Mouse (Mus musculus) liver, embryonic 15.5 days (tissue): ENCODE data around the gene Eif4g1. TPM values are rescaled to one million over a fixed set of nuclear protein-coding genes. Genes with fewer than 3 reads are reported as not detected.

Source experiments
- ATAC-seq: fragments of 200-750 bp; cut with Nextera tagmentation; 2 replicates; pipeline ENCODE4 v1.8.0; 2017; ENCODE audit warnings: moderate number of reproducible peaks, mild to moderate bottlenecking, moderate library complexity; ENCODE audit not compliant: insufficient read depth
- H3K27ac ChIP-seq: fragments of 300-500 bp; sonication (generic); replicated peaks from 2 replicates; pipeline ENCODE4 v1.5.1; 2015; ENCODE audit warnings: mild to moderate bottlenecking, inconsistent platforms
- H3K27me3 ChIP-seq: fragments of 300-500 bp; sonication (generic); 2 replicates; pipeline ENCODE4 v1.6.1; 2015; ENCODE audit warnings: mild to moderate bottlenecking, inconsistent platforms
- H3K36me3 ChIP-seq: fragments of 300-500 bp; sonication (generic); replicated peaks from 2 replicates; pipeline ENCODE4 v1.6.1; 2015; ENCODE audit warnings: moderate library complexity, mild to moderate bottlenecking, inconsistent platforms
- H3K4me1 ChIP-seq: fragments of 300-500 bp; sonication (generic); replicated peaks from 2 replicates; pipeline ENCODE4 v1.6.1; 2015; ENCODE audit warnings: inconsistent platforms
- H3K4me2 ChIP-seq: fragments of 300-500 bp; sonication (generic); 2 replicates; pipeline ENCODE4 v1.6.1; 2015; ENCODE audit warnings: moderate library complexity, mild to moderate bottlenecking, inconsistent platforms
- H3K4me3 ChIP-seq: fragments of 300-500 bp; sonication (generic); replicated peaks from 2 replicates; pipeline ENCODE4 v1.5.1; 2015; ENCODE audit warnings: mild to moderate bottlenecking, inconsistent platforms
- H3K9ac ChIP-seq: fragments of 300-500 bp; sonication (generic); 2 replicates; pipeline ENCODE4 v1.6.1; 2015; ENCODE audit warnings: moderate library complexity, mild to moderate bottlenecking, inconsistent platforms
- H3K9me3 ChIP-seq: fragments of 300-500 bp; sonication (generic); replicated peaks from 2 replicates; pipeline ENCODE4 v1.6.1; 2016; ENCODE audit warnings: inconsistent platforms
- WGBS: fragments of 180-500 bp; shearing (Covaris S2); methylation state at CpG from one replicate; pipeline ENCODE4 v1.1.7; 2015; ENCODE audit warnings: mixed read lengths; ENCODE audit not compliant: insufficient replicate concordance; 5-methylcytosine and 5-hydroxymethylcytosine counted together
- polyA plus RNA-seq: library from polyadenylated mRNA; unstranded; fragments of >200 nt; fragmentation: Nextera tagmentation; extraction: Ambion mirVana; gene quantifications from 2 replicates; pipeline ENCODE4 v1.2.1, GENCODE M21; 2015

Eif4g1 gene
- polyA plus RNA-seq, 1 experiment from 2014 or later, result 86.2 TPM

DNA sequence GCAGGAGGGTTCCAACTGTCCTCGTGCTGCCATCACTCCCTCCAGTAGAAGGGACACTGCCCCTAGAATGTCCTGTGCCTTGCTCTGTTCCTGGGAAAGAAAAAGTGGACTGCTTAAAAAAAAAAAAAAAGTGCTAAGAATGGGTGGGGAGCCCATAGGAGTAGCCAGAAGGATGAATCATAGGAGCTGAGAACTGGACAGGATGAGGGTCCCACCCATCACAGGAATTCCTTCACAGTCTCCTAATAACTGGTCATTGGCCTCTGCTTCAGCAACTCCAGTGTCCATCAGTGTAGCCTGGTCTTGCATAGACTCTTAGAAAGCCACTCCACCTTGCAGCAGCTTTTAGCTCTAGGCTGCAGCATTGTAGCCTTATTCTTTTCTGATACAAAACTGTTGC lies 58.3 kb downstream of the Eif4g1 start:
- Histone ChIP-seq H3K27me3 (peaks cover 49% of the 10 kb centered on the region), H3K36me3 (peaks cover 9% of the 10 kb centered on the region; the same call in 1 of the 2 replicates), H3K9ac (no peak overlapping the region), H3K4me1 (peaks cover 10% of the 10 kb centered on the region), H3K9me3 (no peaks in the 10 kb centered on the region), H3K4me3 (no peak overlapping the region), H3K4me2 (no peak overlapping the region), H3K27ac (no peak overlapping the region)
- 23% methylated on average over 1 of the region's 1 CpGs for WGBS
- no peak for ATAC-seq

DNA sequence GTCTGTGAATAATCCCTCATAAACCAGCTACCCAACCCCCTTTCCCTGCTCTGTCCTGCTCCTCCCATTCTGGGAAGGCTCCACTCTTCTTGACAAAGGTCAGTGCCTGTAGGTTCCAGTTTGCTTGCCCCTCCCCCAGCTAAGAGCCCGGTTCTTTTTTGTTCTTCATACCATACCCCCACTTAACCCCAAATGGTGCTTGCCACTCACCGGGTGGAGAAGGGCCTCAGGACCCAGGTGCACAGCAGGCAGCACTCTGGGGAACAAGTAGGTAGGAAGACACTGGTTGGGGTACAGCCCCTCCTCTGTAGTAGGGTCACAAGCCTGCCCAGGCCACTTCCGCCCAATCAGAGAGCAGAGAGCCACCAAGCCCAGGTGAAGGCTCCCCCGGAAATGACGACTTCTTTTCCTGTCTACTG lies 62.2 kb downstream of the Eif4g1 start:
- peak overlapping the region; percentile 56 for H3K27ac ChIP-seq
- H3K36me3 ChIP-seq, result no peaks in the 10 kb centered on the region
- H3K9ac ChIP-seq, result no peak overlapping the region
- H3K4me3 ChIP-seq, result peak overlapping the region; percentile 38
- 25% methylated on average over 5 of the region's 5 CpGs for WGBS
- peaks cover 16% of the 10 kb centered on the region for H3K4me1 ChIP-seq
- peak overlapping the region; percentile 19; the same call in 1 of the 2 replicates for H3K4me2 ChIP-seq
- ATAC-seq, result peak; percentile 85
- no peaks in the 10 kb centered on the region for H3K9me3 ChIP-seq
- peaks cover 85% of the 10 kb centered on the region for H3K27me3 ChIP-seq

DNA sequence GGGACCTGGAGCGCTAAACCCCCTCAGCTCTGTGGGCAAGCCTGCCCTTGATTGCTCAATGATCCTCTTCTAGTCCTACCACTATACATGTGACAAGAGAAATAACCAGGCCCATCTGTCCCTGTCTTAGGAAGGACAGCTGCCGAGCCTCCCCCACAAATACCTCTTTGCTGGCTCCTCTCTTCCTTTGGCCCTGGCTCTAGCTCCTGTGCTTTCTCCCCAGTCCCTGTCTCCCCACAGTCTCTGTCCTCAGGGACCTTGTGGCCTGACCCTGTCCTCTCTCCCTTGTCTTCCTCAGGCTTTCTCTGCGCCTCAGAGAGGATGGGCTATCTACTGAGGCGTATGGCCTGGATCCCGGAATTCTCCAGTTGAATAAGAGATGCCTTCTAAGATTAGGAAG lies 63.6 kb downstream of the Eif4g1 start:
- no peak overlapping the region for H3K9ac ChIP-seq
- no peaks in the 10 kb centered on the region for H3K9me3 ChIP-seq
- H3K27me3 ChIP-seq, result peaks cover 87% of the 10 kb centered on the region
- peaks cover 16% of the 10 kb centered on the region for H3K4me1 ChIP-seq
- 45% methylated on average over 5 of the region's 5 CpGs for whole genome bisulfite sequencing
- H3K4me2 ChIP-seq, result no peak overlapping the region
- no peaks in the 10 kb centered on the region for H3K36me3 ChIP-seq
- no peak overlapping the region for H3K4me3 ChIP-seq
- no peak overlapping the region for H3K27ac ChIP-seq
- ATAC-seq, result no peak

DNA sequence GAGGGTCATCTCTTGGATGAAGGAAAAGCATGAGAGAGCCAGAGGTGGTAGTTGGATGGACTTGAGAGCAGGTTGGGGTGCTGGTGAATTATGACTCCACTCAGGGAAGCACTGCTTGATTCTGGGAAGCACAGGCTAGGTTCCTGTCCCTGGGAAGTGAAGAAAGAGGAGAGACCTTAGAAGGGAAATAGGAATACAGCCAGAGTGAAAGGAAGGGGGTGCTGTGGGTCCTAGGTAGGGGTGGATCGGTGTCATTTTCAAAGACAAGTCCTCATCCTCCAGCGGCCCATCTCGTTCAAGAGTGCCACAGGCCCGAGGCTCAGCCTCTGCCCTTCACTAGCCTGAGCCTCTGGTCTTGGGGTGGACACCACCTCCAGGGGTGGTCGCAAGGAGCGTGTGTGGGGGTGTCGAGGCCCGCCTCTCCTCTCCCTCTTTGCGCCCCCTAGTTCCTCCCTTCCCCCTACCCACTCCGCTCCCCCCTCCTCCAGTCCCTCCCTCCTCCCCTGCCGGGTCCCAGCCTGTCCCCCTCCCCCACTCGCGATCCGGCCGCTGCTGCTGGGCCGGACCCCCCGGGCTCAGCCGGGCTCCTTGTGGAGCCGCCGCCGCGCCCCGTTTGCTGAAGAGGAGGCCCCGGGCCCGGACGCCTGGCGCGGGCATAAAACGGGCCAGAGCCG lies 64.3 kb downstream of the Eif4g1 start:
- WGBS, result 2% methylated on average over 30 of the region's 30 CpGs

DNA sequence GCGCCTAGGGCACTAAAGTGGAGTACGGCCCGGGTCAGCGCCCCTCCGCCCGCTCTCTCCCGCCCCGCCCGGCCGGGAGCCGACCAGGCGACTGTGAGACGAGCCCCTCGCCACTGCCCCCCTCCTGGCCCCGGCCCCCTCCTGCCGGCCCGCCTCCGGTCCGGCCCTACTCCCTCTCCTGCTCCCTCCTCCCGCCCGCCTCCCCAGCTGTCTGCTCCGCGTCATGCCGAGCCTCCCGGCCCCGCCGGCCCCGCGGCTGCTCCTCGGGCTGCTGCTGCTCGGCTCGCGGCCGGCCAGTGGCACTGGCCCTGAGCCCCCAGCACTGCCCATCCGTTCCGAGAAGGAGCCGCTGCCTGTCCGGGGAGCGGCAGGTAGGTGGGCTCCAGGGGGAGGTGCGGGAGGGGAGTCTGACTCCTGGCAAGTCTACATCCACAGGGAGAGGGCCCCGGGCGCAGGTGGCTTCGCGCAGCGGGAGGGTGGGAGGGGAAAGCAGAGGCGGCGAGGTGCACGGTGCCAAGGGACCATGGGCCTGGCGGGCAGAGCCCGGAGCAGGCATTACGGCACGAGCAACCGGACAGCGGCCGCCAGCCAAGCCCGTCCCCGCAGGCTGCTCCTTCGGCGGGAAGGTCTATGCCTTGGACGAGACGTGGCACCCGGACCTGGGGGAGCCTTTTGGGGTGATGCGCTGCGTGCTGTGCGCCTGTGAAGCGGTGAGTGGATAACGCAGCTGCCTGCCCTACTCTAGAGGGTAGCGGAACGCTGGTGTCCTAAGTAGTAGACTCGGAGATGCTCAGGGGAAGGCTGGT lies 65.0 kb downstream of the Eif4g1 start, which contains the start of gene Chrd:
Gene Chrd, plus strand, starts transcription at position 203 of the 806 bp plus-strand sequence.
- H3K4me2 ChIP-seq, result peak within 1 kb of the TSS; percentile 73
- no peaks in the 10 kb centered on the region for H3K36me3 ChIP-seq
- peaks cover 16% of the 10 kb centered on the region for H3K4me1 ChIP-seq
- no peak within 1 kb of the TSS for H3K27ac ChIP-seq
- H3K4me3 ChIP-seq, result peak within 1 kb of the TSS; percentile 52
- peaks cover 90% of the 10 kb centered on the region for H3K27me3 ChIP-seq
- H3K9me3 ChIP-seq, result no peaks in the 10 kb centered on the region
- 2% methylated on average over 70 of the region's 70 CpGs for WGBS
- peak within 1 kb of the TSS; percentile 25; the same call in 1 of the 2 replicates for H3K9ac ChIP-seq
- no peak for ATAC-seq

More for the DNA sequence above, 64.3 kb downstream of the Eif4g1 start:
- Histone ChIP-seq H3K27me3 (peaks cover 89% of the 10 kb centered on the region), H3K9me3 (no peaks in the 10 kb centered on the region), H3K27ac (no peak overlapping the region), H3K4me2 (peak overlapping the region; percentile 73), H3K4me1 (peaks cover 16% of the 10 kb centered on the region), H3K9ac (peak overlapping the region; percentile 25; the same call in 1 of the 2 replicates), H3K4me3 (peak overlapping the region; percentile 52), H3K36me3 (no peaks in the 10 kb centered on the region)
- ATAC-seq, result no peak

DNA sequence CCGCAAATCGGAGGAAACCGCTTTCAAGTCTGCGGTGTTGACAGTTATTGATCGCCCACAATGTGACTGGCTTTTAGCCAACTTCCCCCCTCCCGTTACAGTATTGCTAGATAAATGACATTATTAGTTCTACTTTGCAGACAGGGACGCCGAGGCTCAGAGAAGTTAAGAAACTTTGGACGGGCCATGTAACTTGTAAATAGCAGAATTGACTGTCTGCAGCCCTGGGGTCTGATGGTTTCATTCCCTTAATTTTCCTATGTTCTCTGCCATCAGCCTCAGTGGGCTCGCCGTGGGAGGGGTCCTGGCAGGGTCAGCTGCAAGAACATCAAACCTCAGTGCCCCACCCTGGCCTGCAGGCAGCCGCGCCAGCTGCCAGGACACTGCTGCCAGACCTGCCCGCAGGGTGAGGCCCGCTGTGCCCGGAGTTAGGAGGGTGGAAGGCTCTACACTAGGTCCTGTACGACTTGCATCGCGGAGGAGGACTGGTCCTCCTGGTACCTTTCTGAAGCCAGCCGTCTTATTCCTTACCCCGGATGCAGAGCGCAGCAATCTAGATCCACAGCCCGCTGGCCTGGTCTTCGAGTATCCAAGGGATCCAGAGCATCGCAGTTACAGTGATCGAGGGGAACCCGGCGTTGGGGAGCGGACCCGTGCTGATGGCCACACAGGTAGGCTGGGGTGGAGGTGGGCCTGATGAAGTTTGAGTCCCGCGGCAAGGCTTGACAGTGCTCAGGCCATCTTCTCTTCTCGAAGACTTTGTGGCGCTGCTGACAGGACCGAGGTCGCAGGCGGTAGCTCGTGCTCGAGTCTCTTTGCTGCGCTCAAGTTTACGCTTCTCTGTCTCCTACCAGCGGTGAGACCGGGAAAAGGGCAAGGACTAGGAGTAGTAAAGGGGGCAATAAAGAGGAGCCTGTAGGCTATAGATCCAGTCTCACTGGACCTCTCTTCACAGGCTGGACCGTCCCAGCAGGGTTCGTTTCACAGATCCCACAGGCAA lies 65.9 kb downstream of the Eif4g1 start, which contains the start of gene Thpo:
Gene Thpo, minus strand, starts transcription at position 781 of the 1,000 bp plus-strand sequence.
- no peaks in the 10 kb centered on the region for H3K36me3 ChIP-seq
- 4% methylated on average over 45 of the region's 45 CpGs for WGBS
- H3K4me1 ChIP-seq, result peaks cover 16% of the 10 kb centered on the region
- H3K27ac ChIP-seq, result no peak within 1 kb of the TSS
- H3K4me2 ChIP-seq, result peak within 1 kb of the TSS; percentile 73
- H3K9ac ChIP-seq, result no peak within 1 kb of the TSS
- no peak for ATAC-seq
- no peaks in the 10 kb centered on the region for H3K9me3 ChIP-seq
- peaks cover 83% of the 10 kb centered on the region for H3K27me3 ChIP-seq
- peak within 1 kb of the TSS; percentile 52 for H3K4me3 ChIP-seq

DNA sequence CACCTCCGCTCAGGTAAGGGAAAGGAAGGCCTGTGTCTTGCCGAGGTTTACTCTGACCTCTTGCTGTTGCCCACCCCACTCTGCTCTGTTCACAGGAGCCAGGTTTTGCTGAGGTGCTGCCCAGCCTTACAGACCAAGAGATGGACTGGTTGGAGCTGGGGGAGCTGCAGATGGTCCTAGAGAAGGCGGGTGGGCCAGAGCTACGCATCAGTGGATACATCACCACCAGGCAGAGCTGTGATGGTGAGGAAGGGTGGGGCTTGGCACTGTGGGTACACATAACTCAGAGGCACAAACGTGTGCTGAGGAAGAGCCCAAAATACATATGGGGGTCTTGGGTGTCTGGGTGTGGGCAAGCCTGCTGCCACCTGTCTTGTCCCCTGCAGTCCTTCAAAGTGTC lies 67.5 kb downstream of the Eif4g1 start:
- Histone ChIP-seq H3K4me2 (no peak overlapping the region), H3K9ac (no peak overlapping the region), H3K4me1 (peaks cover 16% of the 10 kb centered on the region), H3K27me3 (peaks cover 68% of the 10 kb centered on the region), H3K36me3 (no peaks in the 10 kb centered on the region), H3K4me3 (no peak overlapping the region), H3K27ac (no peak overlapping the region), H3K9me3 (no peaks in the 10 kb centered on the region)
- 43% methylated on average over 5 of the region's 5 CpGs for WGBS
- ATAC-seq, result no peak

DNA sequence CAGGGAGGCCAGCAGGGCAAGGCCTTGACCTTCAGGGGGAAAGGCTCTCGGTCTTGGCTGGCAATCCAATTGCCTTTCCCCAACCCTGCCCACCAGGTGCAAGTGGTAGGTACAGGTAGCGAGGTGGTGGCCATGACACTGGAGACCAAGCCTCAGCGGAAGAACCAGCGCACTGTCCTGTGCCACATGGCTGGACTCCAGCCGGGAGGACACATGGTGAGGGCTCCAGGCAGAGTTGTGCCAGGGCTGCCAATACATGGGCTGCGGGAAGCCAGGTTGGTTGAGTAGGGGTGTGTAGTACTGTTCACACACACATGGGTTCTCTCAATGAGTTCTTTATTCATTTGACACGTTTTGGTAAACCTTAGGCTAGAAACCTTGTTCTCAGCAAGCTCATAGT lies 68.1 kb downstream of the Eif4g1 start:
- ATAC-seq, result no peak
- WGBS, result 61% methylated on average over 7 of the region's 7 CpGs
- peaks cover 16% of the 10 kb centered on the region for H3K4me1 ChIP-seq
- peaks cover 62% of the 10 kb centered on the region for H3K27me3 ChIP-seq
- no peaks in the 10 kb centered on the region for H3K9me3 ChIP-seq
- H3K27ac ChIP-seq, result no peak overlapping the region
- no peak overlapping the region for H3K4me3 ChIP-seq
- H3K9ac ChIP-seq, result no peak overlapping the region
- no peak overlapping the region for H3K4me2 ChIP-seq
- no peaks in the 10 kb centered on the region for H3K36me3 ChIP-seq

DNA sequence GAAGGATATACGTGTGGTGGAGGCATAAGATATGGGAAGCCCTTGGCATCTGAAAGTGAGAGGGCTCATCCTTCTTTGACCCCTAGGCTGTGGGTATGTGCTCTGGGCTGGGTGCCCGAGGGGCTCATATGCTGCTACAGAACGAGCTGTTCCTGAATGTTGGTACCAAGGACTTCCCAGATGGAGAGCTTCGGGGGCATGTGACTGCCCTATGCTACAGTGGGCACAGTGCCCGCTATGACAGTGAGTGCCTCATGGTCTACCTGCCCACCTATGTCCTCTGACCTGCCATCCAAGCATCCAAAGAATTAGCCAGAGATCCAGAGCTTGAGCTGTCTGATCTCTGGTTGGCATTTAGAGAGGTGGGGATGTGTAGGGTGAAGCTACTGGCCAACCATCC lies 68.7 kb downstream of the Eif4g1 start:
- WGBS, result 53% methylated on average over 5 of the region's 5 CpGs
- Histone ChIP-seq H3K4me2 (no peak overlapping the region), H3K27me3 (peaks cover 56% of the 10 kb centered on the region), H3K4me3 (no peak overlapping the region), H3K9me3 (no peaks in the 10 kb centered on the region), H3K27ac (no peak overlapping the region), H3K36me3 (no peaks in the 10 kb centered on the region), H3K4me1 (peaks cover 16% of the 10 kb centered on the region), H3K9ac (no peak overlapping the region)
- no peak for ATAC-seq

DNA sequence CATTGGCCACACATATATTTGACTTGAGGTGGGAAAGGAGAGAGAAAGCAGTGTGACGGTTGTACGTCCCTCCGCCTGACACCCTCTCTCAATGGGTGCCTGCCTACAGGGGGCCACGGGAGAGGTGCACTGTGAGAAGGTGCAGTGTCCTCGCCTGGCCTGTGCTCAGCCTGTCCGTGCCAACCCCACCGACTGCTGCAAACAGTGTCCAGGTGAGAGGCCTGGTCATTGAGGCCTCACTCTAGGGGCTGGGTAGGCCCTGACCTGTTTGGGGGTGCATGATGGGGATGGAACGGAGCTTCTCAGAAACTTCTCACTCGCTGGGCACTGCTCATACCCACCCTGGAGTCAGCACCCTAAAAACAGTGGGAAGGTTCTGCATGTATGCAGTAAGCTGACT lies 71.7 kb downstream of the Eif4g1 start:
- no peak for ATAC-seq
- Histone ChIP-seq H3K4me2 (no peak overlapping the region), H3K27ac (no peak overlapping the region), H3K9ac (no peak overlapping the region), H3K36me3 (no peaks in the 10 kb centered on the region), H3K9me3 (no peaks in the 10 kb centered on the region), H3K4me3 (no peak overlapping the region), H3K27me3 (peaks cover 26% of the 10 kb centered on the region), H3K4me1 (no peaks in the 10 kb centered on the region)
- WGBS, result 67% methylated on average over 9 of the region's 9 CpGs
